Mouse (Mus musculus) heart, postnatal 0 days (tissue): ENCODE data around the gene Fer.

Experiments used
- CTCF ChIP-seq: IDR thresholded peaks from 2 replicates; pipeline ENCODE4 v1.5.1; 2016; ENCODE audit warnings: antibody characterized with exemption, control low read depth, low read depth
- EP300 ChIP-seq: IDR thresholded peaks from 2 replicates; pipeline ENCODE4 v1.6.1; 2016; ENCODE audit warnings: antibody characterized with exemption, low read depth

DNA sequence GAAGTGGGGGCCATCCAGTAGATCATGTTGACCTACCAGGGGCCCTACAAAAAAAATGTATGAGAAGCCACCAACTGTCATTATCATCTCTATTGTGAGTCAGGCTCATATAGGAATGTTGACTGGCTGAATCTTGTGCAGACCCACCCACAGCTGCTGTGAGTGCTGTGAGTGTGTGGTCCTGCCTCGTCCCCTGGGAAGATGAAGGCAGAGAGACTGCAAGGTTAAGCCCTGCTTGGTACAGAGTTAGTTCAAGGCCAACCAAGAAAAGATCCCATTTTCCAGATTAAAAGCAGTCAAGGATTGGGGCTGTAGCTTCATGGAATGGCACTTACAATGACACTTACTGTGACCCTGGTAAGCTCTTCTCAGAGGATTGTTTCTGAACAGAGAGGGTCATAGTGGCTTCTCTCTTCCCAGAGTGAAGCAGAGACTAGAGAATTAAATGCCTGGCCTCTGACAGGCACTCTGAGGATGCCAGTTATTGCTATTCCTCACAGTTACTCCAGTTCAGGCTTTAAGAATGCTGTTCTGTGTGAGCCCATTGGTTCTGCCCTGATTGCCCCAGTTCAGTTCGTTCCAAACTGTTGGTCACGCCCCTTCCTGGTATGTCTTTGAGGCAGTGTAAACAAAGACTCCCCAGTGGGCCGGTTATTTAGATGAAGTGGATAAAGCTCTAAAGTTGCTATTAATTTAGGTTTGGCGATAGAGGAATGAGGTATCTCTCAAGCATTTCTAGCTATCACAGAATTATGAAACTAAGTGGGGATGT, 34.1 kb upstream of the Fer start:
- TF ChIP-seq CTCF (no peak), EP300 (no peak)
